Mouse (Mus musculus): ENCODE measurements around the gene Clec4e. TPM values are rescaled to one million over a fixed set of nuclear protein-coding genes. Genes with fewer than 3 reads are reported as not detected.

Gene Clec4e
- polyA plus RNA-seq, 1 experiment from 2014 or later: not detected

DNA sequence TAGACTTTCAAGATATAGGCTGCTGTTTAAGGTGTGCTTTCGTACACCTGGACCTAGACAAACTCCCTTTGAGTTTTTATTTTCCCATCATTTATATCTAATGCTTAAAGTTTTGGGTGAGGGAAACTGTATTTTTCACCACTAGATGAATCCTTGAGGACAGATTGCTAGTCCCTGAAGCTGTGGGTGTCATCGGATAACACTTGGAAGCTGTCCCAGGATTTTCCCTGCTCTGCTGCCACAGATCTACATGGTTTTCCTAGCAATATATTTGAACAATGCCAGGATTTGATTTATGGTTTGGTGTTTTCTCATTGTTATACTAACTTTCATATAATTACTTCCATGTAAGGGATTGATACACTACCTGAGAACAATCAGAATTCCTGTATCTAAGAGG is 10.2 kb downstream of the Clec4e start:
- no peak for ATAC-seq (replicated peaks; ENCODE audit: low FRiP score)
- H3K4me1 ChIP-seq (replicated peaks; ENCODE audit: control insufficient read depth, insufficient read depth, low read length): no peaks in the 10 kb centered on the region
- WGBS: 90% methylated on average over 2 of the region's 2 CpGs

DNA sequence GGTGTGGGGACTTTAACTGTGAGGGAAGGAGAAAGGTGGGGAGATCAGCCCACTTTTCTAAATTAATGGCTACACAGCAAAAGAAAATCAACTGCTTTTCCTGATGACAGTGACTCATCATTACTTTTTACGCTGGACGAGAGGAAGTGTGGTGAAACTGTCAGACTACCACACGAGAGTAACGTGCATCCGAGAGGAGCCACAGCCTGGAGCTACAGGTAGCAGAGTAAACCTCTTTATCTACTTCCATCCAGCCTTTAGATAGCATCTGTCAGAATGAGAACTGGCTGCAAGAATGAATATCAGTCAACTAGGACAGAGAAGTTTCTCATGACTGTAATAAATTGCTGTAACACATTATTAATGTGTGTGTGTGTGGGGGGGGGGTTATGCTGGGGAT is 22.7 kb downstream of the Clec4e start:
- H3K27ac ChIP-seq (ENCODE audit: low read depth, low read length): no peak overlapping the region
- H3K9ac ChIP-seq (ENCODE audit: low read length): no peak overlapping the region
- H3K4me3 ChIP-seq (ENCODE audit: low read depth, low read length): no peak overlapping the region
- no peak for ATAC-seq (replicated peaks; ENCODE audit: low FRiP score)
- no peaks in the 10 kb centered on the region for H3K4me1 ChIP-seq (replicated peaks; ENCODE audit: control insufficient read depth, insufficient read depth, low read length)
- no peak overlapping the region for H3K4me2 ChIP-seq (ENCODE audit: low read depth, low read length, severe bottlenecking)
- H3K36me3 ChIP-seq (ENCODE audit: control insufficient read depth, insufficient read depth, low read length): no peaks in the 10 kb centered on the region
- H3K9me3 ChIP-seq (ENCODE audit: control insufficient read depth, low read length): no peaks in the 10 kb centered on the region
- no peaks in the 10 kb centered on the region for H3K27me3 ChIP-seq (ENCODE audit: control insufficient read depth, insufficient read depth, low read length)
- DNase-seq (ENCODE audit: low spot score): no peak
- 90% methylated on average over 5 of the region's 5 CpGs for WGBS

More for the DNA sequence above, 10.2 kb downstream of the Clec4e start:
- no peaks in the 10 kb centered on the region for H3K9me3 ChIP-seq (ENCODE audit: control insufficient read depth, low read length)
- no peak overlapping the region for H3K4me2 ChIP-seq (ENCODE audit: low read depth, low read length, severe bottlenecking)
- no peaks in the 10 kb centered on the region for H3K36me3 ChIP-seq (ENCODE audit: control insufficient read depth, insufficient read depth, low read length)
- H3K9ac ChIP-seq (ENCODE audit: low read length): no peak overlapping the region
- no peak for DNase-seq (ENCODE audit: low spot score)
- H3K4me3 ChIP-seq (ENCODE audit: low read depth, low read length): no peak overlapping the region
- H3K27me3 ChIP-seq (ENCODE audit: control insufficient read depth, insufficient read depth, low read length): no peaks in the 10 kb centered on the region
- H3K27ac ChIP-seq (ENCODE audit: low read depth, low read length): no peak overlapping the region

DNA sequence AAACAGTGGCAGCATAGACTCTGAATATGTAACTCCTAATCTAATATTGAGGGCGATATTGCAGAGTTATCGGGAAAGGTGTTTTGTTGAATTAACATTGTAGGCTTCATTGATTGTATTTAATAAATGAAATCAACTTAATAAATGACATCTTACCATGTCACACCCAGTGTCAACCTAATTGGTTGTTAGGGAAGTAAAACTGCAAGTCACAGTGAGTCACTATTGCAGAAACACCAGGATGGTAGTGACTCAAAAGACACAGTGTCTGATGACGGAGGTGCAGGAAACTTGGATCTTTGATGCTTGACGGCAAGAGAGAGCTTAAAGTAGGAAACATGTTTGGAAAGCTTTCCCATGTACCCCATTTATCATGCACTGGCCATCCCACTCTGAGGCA is 23.9 kb downstream of the Clec4e start:
- no peak for DNase-seq (ENCODE audit: low spot score)
- H3K36me3 ChIP-seq (ENCODE audit: control insufficient read depth, insufficient read depth, low read length): no peaks in the 10 kb centered on the region
- H3K27me3 ChIP-seq (ENCODE audit: control insufficient read depth, insufficient read depth, low read length): no peaks in the 10 kb centered on the region
- H3K4me1 ChIP-seq (replicated peaks; ENCODE audit: control insufficient read depth, insufficient read depth, low read length): no peaks in the 10 kb centered on the region
- ATAC-seq (replicated peaks; ENCODE audit: low FRiP score): no peak
- WGBS: 96% methylated on average over 4 of the region's 4 CpGs
- no peak overlapping the region for H3K27ac ChIP-seq (ENCODE audit: low read depth, low read length)
- no peaks in the 10 kb centered on the region for H3K9me3 ChIP-seq (ENCODE audit: control insufficient read depth, low read length)
- no peak overlapping the region for H3K4me3 ChIP-seq (ENCODE audit: low read depth, low read length)
- no peak overlapping the region for H3K4me2 ChIP-seq (ENCODE audit: low read depth, low read length, severe bottlenecking)
- no peak overlapping the region for H3K9ac ChIP-seq (ENCODE audit: low read length)

DNA sequence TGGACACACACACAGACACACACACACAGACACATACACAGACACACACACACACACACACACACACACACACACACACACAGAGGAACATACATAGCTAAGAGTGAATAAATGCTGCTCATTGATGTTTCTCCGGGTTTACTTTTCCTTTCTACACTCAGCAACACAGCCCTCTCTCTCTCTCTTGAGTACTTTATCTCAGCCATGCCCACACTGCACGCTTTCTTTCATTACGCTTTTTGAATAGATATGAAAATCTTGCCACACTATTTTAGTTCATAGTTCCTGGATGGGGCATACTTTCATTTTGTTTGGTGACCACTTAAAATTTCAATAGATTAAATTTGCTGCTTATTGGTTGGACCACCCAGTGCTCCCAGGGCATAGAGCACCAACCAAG is 25.5 kb downstream of the Clec4e start:
- DNase-seq (ENCODE audit: low spot score): no peak
- 92% methylated on average over 3 of the region's 3 CpGs for WGBS

DNA sequence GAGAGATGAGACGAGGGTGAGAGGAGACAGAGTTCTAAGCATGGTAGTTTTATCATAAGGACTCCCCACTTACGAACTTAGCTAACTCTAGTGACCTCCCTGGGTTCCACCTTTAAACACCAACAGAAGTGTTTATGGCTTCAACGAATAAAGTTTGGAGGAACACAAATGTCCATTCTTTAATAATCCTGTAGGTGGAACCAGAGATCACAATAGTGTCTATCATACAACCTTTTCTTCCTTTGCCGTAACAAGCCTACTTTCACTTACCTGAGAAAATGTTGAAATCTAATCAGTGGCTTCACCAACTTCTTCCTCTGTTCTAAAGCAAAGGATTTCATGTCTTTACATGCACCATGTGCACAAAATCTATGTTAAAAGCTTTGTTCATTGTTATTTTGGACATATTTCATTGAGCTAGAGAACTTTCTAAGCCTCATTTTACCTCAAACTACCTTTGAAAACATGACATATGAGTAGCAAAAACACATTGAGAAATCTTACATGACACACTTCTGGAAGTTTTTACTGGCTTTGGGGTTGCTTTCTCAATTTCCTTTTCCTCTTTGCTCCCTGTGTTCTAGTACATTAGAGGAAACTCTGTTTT is 28.0 kb downstream of the Clec4e start, which contains the start of gene Clec4d:
TSS of gene Clec4d (plus strand) at position 557 of the 607 bp plus-strand sequence.
- Histone ChIP-seq H3K36me3 (ENCODE audit: control insufficient read depth, insufficient read depth, low read length) (no peaks in the 10 kb centered on the region), H3K27ac (ENCODE audit: low read depth, low read length) (no peak within 1 kb of the TSS), H3K9ac (ENCODE audit: low read length) (no peak within 1 kb of the TSS), H3K4me3 (ENCODE audit: low read depth, low read length) (no peak within 1 kb of the TSS), H3K4me1 (replicated peaks; ENCODE audit: control insufficient read depth, insufficient read depth, low read length) (no peaks in the 10 kb centered on the region), H3K9me3 (ENCODE audit: control insufficient read depth, low read length) (no peaks in the 10 kb centered on the region; the same call in 1 of the 2 replicates), H3K27me3 (ENCODE audit: control insufficient read depth, insufficient read depth, low read length) (no peaks in the 10 kb centered on the region), H3K4me2 (ENCODE audit: low read depth, low read length, severe bottlenecking) (no peak within 1 kb of the TSS)
- ATAC-seq (replicated peaks; ENCODE audit: low FRiP score): no peak
- no peak for DNase-seq (ENCODE audit: low spot score)
- WGBS: 74% methylated on average over 4 of the region's 4 CpGs

More for the DNA sequence above, 25.5 kb downstream of the Clec4e start:
- H3K9ac ChIP-seq (ENCODE audit: low read length): no peak overlapping the region
- no peak overlapping the region for H3K4me2 ChIP-seq (ENCODE audit: low read depth, low read length, severe bottlenecking)
- H3K9me3 ChIP-seq (ENCODE audit: control insufficient read depth, low read length): no peaks in the 10 kb centered on the region
- H3K27ac ChIP-seq (ENCODE audit: low read depth, low read length): no peak overlapping the region
- H3K4me3 ChIP-seq (ENCODE audit: low read depth, low read length): no peak overlapping the region
- no peaks in the 10 kb centered on the region for H3K27me3 ChIP-seq (ENCODE audit: control insufficient read depth, insufficient read depth, low read length)
- no peaks in the 10 kb centered on the region for H3K4me1 ChIP-seq (replicated peaks; ENCODE audit: control insufficient read depth, insufficient read depth, low read length)
- no peaks in the 10 kb centered on the region for H3K36me3 ChIP-seq (ENCODE audit: control insufficient read depth, insufficient read depth, low read length)
- no peak for ATAC-seq (replicated peaks; ENCODE audit: low FRiP score)

DNA sequence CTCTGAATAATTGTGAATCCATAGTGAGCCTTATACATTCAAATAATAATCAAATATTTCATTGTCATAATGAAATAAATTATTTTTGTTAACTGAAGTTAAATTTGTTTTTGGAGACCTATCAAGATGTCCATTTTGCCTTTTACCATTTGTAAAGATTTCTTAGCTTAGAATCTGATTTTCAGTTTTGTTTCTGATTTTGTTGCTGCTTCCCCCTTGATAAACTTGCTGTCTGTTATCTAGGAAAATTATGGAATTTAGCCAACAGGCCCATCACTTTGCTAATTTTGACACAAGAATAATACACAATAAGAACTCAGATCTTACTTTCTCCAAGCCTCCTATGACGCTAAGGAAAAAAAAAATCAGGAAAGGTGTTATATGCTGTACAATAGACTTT is 28.8 kb downstream of the Clec4e start:
- WGBS: 85% methylated on average over 1 of the region's 1 CpGs
- no peak overlapping the region for H3K27ac ChIP-seq (ENCODE audit: low read depth, low read length)
- no peaks in the 10 kb centered on the region for H3K4me1 ChIP-seq (replicated peaks; ENCODE audit: control insufficient read depth, insufficient read depth, low read length)
- no peak overlapping the region for H3K9ac ChIP-seq (ENCODE audit: low read length)
- ATAC-seq (replicated peaks; ENCODE audit: low FRiP score) (no peak), DNase-seq (ENCODE audit: low spot score) (no peak)
- H3K4me3 ChIP-seq (ENCODE audit: low read depth, low read length): no peak overlapping the region
- H3K9me3 ChIP-seq (ENCODE audit: control insufficient read depth, low read length): no peaks in the 10 kb centered on the region; the same call in 1 of the 2 replicates
- no peaks in the 10 kb centered on the region for H3K27me3 ChIP-seq (ENCODE audit: control insufficient read depth, insufficient read depth, low read length)
- H3K4me2 ChIP-seq (ENCODE audit: low read depth, low read length, severe bottlenecking): no peak overlapping the region
- no peaks in the 10 kb centered on the region for H3K36me3 ChIP-seq (ENCODE audit: control insufficient read depth, insufficient read depth, low read length)

DNA sequence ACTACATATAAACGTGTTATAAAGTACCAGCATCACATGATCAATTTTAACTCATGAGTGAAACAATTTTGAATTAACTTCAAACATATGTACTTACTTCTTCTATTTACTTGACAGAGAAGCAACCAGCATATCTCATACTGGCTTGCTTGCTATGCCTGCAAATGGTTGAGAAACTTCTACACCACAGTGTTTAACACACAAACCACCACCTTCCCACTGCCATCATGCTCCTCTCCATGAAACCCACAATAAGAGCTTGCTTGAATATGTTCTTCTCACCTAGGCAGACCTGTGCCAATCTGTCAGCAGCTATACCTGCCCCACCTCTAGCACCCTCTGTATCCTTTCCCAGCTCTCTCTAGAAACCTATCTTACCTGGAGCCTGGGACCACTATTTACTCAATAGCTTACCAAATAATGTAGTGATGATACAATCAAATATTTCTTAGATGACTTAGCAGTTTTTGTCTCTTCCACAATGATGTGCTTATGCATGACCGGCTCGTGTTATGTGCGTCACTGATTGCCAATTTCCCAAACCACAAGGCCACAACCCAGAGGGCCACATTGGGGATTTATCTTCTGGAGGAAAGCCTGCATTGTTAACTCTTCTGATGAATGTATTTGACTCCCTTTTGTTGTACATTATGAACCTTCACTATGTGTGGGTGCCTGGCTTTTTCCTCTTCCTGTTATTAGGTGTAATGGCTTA is 29.6 kb downstream of the Clec4e start:
- Histone ChIP-seq H3K9me3 (ENCODE audit: control insufficient read depth, low read length) (no peaks in the 10 kb centered on the region; the same call in 1 of the 2 replicates), H3K27ac (ENCODE audit: low read depth, low read length) (no peak overlapping the region), H3K27me3 (ENCODE audit: control insufficient read depth, insufficient read depth, low read length) (no peaks in the 10 kb centered on the region), H3K36me3 (ENCODE audit: control insufficient read depth, insufficient read depth, low read length) (no peaks in the 10 kb centered on the region), H3K4me3 (ENCODE audit: low read depth, low read length) (no peak overlapping the region), H3K4me1 (replicated peaks; ENCODE audit: control insufficient read depth, insufficient read depth, low read length) (no peaks in the 10 kb centered on the region), H3K9ac (ENCODE audit: low read length) (no peak overlapping the region), H3K4me2 (ENCODE audit: low read depth, low read length, severe bottlenecking) (no peak overlapping the region)
- ATAC-seq (replicated peaks; ENCODE audit: low FRiP score) (no peak), DNase-seq (ENCODE audit: low spot score) (no peak)
- WGBS: 84% methylated on average over 4 of the region's 4 CpGs

DNA sequence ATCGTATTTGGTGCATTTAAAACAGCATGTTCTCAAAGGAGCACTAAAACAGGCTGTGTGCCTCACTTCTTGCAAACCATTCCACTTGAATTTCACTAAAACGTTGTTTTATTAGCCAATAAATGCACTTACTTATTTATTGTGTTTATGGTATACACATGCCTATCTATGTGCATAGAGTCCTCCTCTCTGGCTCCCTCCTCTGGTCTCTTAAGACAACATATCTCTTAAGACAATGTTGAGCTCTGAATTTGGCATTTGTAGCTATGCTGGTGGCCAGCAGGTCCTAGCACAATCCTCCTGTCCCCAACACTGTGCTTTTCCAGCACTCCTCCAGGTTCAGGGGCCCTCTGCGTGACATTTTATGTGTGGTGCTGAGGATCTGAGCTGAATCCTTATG is 30.7 kb downstream of the Clec4e start:
- 83% methylated on average over 3 of the region's 3 CpGs for WGBS
- DNase-seq (ENCODE audit: low spot score) (no peak), ATAC-seq (replicated peaks; ENCODE audit: low FRiP score) (no peak)

DNA sequence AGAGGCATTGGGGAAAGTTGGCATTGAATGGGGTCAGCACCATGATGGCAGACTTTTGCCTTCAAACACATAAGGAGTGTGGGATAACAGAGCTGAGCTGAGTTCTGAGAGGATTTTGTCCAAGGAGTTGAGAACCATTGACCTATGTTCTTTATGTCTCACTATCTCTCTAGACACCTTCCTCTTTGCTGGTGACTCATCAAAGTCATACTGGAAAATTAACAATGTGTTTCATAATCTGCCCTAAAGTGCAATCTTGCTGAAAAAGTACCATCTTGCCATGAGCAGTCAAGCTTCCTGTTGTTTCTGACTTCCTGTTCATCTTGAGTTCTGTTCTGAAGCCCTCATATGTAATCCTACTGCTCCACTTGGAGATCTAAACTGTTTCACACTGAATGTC is 36.9 kb downstream of the Clec4e start:
- ATAC-seq (replicated peaks; ENCODE audit: low FRiP score) (no peak), DNase-seq (ENCODE audit: low spot score) (no peak)
- H3K9ac ChIP-seq (ENCODE audit: low read length): no peak overlapping the region
- H3K9me3 ChIP-seq (ENCODE audit: control insufficient read depth, low read length): no peaks in the 10 kb centered on the region; the same call in 1 of the 2 replicates
- H3K27me3 ChIP-seq (ENCODE audit: control insufficient read depth, insufficient read depth, low read length): no peaks in the 10 kb centered on the region
- H3K27ac ChIP-seq (ENCODE audit: low read depth, low read length): no peak overlapping the region
- no peak overlapping the region for H3K4me2 ChIP-seq (ENCODE audit: low read depth, low read length, severe bottlenecking)
- H3K4me3 ChIP-seq (ENCODE audit: low read depth, low read length): no peak overlapping the region
- no peaks in the 10 kb centered on the region for H3K4me1 ChIP-seq (replicated peaks; ENCODE audit: control insufficient read depth, insufficient read depth, low read length)
- H3K36me3 ChIP-seq (ENCODE audit: control insufficient read depth, insufficient read depth, low read length): no peaks in the 10 kb centered on the region

More for the DNA sequence above, 30.7 kb downstream of the Clec4e start:
- no peak overlapping the region for H3K27ac ChIP-seq (ENCODE audit: low read depth, low read length)
- no peak overlapping the region for H3K4me3 ChIP-seq (ENCODE audit: low read depth, low read length)
- no peaks in the 10 kb centered on the region for H3K27me3 ChIP-seq (ENCODE audit: control insufficient read depth, insufficient read depth, low read length)
- H3K36me3 ChIP-seq (ENCODE audit: control insufficient read depth, insufficient read depth, low read length): no peaks in the 10 kb centered on the region
- H3K9me3 ChIP-seq (ENCODE audit: control insufficient read depth, low read length): no peaks in the 10 kb centered on the region; the same call in 1 of the 2 replicates
- H3K9ac ChIP-seq (ENCODE audit: low read length): no peak overlapping the region
- no peaks in the 10 kb centered on the region for H3K4me1 ChIP-seq (replicated peaks; ENCODE audit: control insufficient read depth, insufficient read depth, low read length)
- no peak overlapping the region for H3K4me2 ChIP-seq (ENCODE audit: low read depth, low read length, severe bottlenecking)

Data from forebrain, embryonic 11.5 days (tissue).